Mouse (Mus musculus) stomach, postnatal 0 days (tissue): Measurements from ENCODE around the gene Sox11.

Source experiments
- CTCF ChIP-seq: IDR thresholded peaks from 2 replicates; pipeline ENCODE4 v1.5.1; 2016; ENCODE audit warnings: antibody characterized with exemption, low read depth, mild to moderate bottlenecking, moderate library complexity
- EP300 ChIP-seq: optimal IDR thresholded peaks from 2 replicates; pipeline ENCODE3; 2016; ENCODE audit warnings: antibody characterized with exemption

GRCm38 (mm10) chr12:27341871-27342690 is at the start of gene Sox11:
- TF ChIP-seq CTCF, result no peak
- no peak for TF ChIP-seq EP300
